Mouse (Mus musculus) thymus, postnatal 25 days (tissue): Measurements from ENCODE around the gene Mfsd9.

Experiments used
- DNase-seq: peaks from one replicate; pipeline ENCODE4 v3.0.0; 2022

The Mfsd9 gene

DNA sequence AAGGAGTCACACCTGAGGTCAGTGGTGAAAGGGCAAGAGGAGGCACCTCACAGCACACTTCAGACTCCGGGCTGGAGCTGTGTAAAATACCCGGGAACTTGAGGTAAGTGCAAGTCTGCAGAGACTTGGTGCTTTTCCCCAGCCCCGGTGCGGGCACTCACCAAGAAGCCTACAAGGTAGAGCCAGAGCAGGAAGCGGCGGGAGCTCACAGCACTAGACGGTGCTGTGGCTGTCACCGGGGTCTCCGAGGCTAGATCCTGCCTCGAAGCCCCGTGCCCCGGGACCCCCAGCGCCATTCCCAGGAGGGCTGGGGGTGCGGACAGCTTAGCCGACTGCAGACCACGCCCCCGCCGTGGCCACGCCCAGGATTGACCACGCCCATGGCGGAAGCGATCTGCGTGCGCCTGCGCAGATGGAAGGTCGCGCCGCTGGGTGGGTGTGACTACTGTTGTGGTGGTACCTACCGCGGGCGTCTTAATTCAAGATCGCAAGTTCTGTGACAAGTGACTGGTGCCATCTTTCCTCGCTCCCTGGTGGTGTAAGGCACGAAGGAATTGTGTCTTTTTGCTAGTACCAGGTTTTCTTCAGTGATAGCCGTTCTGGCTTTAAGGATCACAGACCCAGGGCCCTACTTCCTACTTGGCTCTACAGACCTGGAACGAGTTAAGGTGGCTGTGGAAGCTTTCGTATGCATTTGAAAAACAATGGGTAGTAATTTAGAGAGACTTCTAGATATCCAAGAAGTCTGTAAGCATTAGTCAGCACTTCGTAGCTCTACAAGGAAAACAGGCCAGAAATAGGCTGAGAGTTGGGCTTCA, at the start of gene Mfsd9:
Gene Mfsd9 (minus strand): TSS at position 364 of the 818 bp plus-strand sequence.
- DNase-seq: peak; percentile 96

DNA sequence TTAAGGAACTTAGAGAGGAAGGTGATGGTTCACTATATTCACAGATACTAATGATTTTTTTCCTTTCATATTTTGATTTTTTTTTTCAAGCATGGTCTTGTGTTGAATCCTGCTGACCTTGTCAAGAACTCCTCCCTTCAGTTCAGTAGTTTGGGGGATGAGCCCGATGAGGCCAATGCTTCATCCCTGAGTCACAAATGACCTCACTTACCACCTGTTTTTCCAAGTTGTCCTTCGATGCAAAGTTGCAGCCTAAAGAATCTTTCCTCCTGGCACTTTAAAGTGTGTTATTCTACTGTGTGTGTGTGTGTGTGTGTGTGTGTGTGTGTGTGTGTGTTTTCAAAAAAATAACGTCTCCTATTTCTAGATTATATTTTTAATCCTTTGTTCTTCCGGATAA, 45.0 kb upstream of the Mfsd9 start:
- no peak for DNase-seq

DNA sequence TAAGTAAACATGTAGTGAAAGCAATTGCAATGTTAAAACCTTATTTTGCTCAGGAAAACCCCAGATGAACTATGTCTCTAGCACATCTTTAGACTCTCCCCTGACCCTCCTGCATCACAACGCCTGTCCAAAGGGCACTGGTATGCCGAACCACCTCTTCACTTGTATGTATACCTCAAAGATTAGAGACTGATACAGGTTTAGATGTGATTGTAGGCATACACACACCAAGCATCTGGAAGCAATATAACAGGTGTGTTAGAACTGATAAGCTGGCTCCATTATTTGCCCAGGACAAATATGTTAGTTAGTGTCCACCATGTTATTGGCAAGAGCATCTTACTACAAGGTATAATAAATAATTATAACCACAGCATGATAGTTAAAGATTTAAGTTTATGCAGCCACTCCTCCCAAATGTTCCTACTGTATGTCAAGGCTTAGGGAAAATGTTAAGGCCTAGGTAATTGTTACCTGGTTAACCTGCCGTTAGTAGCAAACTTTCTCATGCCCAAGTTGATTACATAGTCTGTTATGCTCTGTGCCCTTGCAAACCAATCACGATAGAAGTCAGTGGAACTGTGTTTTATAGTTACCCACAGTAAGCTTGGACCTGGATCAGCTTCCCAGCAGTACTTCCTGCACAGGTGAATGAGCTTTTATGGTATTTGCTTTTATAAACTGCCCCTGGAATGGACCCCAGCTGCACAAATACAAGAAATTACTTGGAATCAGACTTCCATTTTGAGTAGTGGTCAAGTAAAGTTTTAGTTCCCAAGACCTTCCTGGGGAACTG, 40.4 kb upstream of the Mfsd9 start:
- no peak for DNase-seq

DNA sequence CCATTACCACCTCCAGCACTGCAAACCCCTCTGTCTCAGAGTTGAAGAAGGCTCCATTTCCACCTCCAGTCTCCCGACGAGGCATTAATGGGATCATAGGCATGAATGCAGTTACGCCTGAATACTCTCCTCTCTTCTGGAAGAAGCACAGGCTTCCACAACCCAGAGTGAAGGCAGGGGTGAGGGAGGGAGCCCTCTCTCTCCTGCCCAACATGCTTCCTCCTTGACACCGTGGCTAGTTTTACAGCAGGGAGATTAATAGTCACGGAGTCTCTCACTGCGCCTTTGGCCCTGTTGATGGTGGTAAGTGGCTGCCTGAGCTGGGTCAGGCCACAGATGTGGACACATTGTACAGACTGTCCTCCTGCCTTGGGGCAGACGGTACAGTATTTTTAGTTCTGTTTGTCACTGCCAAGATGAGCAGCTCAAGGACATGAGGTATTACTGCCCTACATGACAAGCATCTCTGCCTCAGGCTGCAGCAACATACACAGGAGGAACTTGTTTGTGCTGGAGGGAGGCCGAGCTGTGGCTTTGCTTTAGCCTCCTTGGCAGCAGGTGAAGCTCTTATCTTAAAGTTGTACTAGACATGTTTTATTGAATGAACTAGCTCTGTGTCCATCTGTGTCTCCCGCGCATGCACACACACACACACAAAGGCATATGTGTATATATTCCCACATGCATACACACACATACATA, 38.9 kb upstream of the Mfsd9 start:
- DNase-seq: no peak

DNA sequence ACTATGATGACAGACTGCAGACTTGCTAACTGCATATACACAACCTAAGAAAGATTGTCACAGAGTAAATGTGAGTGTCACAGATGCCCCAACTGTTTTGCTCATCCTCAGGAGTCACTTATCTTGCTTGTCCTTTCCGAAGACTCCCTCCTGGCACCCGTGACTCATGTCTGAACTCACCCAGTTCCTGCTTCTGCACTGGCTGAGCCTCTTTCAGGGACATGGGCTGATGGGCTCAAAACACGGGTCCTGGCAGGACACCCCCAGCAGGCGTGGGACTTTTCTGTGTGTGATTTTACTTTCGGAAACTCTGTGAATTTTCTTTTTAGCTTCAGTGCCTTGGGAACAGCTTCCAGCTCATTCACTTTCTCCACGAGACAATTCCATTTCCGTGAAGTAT, 35.3 kb upstream of the Mfsd9 start:
- DNase-seq: no peak

DNA sequence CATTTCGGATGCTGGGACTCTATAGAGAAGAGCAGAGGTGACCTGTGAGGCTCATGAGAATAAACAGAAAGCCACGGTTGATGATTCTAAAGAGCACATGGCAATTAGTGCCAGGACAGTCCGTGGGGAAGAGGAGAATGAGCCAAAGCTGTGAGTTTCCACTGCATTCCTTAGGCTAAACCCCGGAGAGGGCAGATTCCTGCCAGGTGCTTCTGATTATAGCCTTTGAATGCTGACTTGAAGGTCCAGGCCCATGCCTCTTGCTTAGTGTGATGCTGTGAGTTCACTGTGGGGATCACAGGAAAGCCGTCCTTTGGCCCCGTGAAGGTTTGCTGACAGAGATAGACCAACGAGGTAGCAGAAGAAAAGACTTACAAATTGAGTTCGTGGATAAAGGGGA, 34.4 kb upstream of the Mfsd9 start:
- DNase-seq: no peak

DNA sequence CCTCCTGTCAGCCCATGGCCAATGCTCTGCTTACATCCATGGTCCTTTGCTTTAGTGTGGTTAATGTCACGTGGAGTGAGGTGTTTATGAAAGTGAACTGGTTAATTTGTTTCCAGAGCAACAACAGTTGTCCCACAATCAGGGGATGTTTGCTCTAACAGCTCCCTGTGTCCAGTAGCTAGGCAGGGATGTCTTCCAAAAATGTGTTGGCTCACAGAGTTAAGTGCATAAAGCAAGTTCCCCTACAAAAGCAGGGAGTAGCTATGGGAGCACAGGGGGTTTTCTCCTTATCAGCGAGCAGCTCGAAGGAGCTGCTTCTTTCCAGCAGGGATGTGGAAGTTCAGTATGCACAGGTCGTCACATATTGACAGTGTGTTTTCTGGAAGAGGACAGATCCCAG, 34.0 kb upstream of the Mfsd9 start:
- DNase-seq: no peak

DNA sequence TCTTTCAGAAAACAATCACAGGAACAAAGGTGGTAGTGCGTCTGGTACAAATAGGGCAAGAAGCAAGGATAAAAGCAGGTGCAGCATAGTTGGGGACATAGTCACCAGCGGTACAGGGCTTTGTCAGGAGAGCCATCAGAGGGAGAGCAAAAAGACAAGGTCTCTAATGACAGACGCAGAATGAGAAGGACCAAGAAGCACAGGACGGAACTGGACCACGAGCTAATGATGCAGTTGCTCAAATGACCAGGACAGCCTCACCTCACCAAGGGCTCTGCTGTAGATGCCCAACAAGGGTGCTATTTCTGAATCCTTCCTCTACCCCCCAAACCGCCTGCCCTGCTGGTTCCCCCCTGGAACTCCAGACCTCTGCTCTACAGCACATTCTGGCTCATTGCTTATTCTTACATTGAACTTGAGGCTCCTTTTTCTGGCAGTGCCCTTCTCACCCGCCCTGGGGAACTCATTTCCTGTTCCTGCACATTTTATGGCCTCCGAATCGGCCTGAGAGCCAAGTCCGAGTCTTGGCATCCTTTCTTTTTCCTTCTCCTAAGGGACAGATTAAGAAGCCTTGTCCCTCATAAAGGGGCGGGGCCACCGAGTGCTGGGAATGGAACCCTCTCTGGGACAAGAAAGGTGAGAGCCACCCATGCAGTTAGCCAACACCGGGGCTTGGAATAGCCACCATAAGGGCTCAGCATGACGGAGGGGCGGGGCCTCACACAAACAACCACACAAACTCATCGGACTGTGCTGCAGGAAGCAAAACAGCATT, 24.8 kb upstream of the Mfsd9 start:
- DNase-seq: no peak

DNA sequence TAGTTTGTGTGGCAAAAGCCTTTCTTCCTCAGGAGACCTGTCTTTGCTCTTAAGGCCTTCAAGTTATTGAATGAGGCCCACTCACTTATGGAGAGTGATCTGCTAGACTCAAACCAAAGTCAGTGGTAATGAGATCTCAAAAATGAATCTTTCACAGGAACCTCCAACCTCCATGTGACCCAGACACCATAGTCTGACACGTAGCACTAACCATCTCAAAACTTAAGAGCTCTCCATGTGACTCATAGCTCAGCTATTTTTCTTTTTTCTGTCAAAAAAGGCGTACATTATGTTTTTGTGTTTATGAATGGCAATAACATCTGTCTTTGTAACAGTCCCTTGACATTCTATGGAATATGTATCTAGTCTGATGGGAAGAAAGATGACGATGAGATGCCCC, 18.2 kb upstream of the Mfsd9 start:
- DNase-seq: no peak

DNA sequence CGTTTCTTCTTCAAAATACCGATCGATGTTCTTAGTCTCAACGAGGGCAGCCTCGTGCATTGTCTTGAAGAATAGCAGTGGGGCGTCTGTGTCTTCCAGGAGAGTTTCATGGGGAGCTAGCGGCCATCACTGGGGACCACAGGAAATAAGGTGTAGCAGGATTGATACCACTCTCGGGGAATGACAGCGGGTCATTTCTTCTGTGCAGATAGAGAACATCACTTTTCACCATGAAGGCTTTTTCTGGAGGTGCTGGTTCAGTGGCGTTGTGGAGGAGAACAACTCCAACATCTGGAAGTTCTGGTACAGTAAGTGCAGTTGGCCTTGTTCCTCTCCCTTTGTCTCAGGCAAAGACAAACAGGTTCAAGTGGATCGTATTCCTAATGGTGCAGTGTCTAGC, 15.4 kb upstream of the Mfsd9 start:
- no peak for DNase-seq

DNA sequence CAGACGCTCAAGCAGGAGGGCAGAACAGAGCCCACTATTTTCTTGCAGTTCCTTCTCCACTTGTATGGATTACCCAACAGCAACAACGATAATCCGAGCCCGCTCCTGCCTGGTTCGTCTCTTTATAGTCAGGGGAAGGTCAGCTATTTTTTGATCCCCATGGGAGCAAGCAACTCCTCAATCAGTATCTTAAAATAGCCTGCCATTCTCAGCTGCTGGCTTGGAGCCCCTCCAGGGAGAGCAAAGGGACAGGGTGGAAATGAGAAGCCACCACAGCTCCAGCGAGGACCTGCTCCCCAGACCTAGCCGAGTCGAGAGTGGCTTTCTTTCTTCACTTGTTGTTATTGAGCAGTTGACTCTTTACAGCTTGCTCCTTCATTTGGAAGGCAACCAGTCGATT, 14.9 kb upstream of the Mfsd9 start, which contains the start of gene Tmem182:
Gene Tmem182 (plus strand): TSS at position 251 of the 400 bp plus-strand sequence.
- DNase-seq: no peak

DNA sequence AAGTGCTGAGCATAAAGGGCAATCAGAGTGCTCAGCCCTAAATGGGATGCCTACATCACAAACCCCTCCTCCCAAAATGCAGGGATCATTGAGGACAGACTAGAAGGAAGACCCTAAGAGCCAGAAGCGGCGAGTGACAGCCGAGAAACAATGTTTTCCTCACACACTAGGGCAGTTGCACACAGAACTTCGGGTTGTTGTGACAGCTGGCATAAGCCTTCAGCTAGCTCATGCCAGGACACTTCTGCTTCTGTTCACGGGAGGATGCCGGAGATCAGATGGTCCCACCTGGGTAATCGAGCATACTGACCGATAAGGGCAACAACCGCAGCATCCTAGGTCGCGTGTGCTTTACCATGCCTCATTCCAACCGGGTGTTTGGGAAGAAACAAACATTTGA, 13.6 kb upstream of the Mfsd9 start:
- DNase-seq: no peak

DNA sequence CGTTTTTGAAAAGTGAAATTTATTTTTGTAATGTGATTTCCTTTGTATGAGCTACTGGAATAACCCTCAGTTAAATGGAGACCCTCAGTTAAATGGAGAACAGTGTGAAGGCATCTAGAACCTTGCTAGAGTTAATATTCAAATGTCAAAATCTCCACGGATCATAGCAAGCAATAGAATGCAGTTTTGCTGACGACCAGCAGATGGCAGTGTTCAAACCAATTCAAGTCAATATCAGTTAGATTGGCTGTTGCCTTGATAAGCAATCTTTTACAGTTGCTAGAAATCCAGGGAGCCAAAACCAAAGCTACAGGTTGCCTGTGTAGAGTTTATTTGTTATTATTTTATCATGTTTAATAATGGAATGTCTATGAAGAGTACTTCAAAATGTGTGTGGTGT, 12.3 kb upstream of the Mfsd9 start:
- peak; percentile 31 for DNase-seq

DNA sequence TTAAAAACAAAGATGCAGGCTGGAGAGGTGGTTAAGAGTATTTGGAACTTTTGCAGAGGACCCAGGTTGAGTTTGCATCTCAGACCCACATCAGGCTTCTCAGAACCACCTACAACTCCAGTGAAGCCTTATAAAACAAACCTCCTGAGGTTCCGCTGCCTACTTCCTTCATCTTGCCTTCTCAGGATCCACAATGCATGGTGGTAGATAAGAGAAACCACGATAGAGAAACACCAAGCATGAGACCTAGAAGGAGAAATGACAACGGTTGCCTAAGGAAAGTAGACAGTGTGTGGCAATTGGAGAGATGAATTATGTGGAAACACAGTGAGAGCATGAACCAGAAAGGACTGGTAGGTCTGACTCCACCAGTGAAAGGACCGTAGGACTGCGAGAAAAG, 10.4 kb upstream of the Mfsd9 start:
- no peak for DNase-seq

DNA sequence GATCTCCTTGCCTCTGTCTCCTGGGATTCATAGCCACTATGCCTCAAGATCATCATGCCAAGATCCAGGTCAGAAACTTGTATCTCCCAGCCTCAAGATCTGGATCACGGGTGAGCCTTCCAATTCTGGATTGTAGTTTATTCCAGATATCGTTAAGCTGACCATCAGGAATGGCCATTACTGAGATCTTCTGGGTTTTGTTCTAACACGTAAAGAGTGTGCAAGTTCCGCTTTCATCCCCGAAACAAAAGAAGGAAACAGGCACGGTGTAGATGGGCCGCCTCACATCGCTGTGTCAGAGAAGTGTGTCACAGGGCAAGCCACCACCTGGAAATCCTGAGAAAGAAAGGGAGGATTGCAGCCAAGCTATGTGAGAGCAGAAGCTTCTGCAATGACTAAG, 8.6 kb upstream of the Mfsd9 start:
- DNase-seq: no peak

DNA sequence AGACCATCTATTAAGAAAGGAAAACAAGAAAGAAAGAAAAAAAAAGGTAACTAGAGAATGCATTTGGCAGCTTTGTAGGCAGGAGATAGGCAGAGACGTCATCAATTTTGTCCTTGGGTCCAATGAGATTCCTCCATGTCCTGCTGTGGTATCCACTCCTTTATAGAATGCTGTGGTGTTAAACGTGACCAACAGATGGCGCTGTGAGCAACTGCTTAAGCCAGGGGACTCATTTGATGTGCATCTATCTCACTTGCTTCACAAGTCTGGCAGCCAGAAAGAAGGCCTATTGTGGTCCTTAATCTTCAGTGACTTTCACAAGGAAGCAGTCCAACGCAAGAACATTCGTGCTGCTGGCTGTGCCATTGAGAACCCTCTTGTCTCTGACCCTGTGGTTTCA, 6.9 kb upstream of the Mfsd9 start:
- peak; percentile 47 for DNase-seq

DNA sequence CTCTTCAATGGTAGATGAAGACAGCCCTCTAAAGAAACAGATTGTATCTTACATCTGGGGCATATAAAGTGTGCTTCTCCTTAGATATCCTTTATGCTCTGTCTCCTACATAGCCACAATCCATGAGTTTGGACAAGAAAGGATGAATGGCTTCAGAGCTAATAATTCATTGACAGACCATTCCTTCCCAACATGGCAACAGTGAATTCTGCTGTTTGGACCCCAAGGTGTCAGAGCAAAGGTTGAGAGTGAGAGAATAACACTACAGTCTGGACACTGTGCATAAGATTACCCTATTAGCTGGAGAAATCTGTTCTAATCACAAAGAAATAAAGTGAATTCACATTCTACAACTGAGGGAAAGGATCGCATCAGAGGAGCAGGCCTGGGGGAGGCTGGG, 5.0 kb upstream of the Mfsd9 start:
- DNase-seq: no peak

DNA sequence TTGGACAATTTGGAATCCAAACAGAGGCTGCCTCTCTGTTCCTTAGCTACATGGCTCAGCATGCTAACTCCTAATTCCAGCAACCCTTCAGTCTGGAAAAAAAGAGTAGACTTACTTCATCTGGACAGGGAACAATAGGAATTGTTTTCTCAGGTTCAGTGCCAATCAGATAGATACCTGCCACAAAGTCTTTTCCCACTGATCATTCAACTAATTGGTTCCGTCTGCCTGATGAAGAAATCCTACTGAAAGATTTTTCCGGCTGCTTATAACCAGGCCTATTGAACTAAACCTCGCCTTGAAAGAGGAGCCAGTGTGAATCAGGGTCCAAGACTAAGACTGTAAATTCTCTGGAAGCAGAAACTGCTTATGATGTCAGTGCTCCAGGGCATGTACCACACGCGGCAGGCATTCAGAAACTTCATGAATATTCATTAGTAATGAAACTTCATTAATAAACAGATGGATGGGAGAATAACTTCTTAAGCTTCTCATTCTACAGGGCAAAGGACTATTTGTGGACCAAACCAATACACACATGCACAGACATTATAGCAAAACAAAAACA, 737 bp downstream of the Mfsd9 start:
- DNase-seq: no peak

DNA sequence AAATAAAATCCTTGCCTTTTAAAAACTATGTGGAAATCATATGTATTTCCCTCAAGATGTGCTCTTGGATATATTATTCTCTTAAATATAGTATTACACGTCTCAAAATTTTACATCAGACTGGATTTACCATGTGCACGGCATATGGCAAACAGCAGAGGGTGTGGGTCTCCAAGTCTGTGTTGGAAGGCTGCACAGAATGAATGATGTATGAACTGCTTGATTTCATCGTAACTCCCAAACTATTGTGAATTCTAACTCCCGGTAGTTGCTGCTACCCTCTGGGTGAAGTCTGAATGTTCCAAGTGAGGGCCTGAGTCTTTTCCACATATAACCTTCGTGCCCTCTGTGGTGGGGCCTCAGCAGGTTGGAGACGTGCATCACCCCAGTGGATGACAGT, 1.5 kb downstream of the Mfsd9 start:
- DNase-seq: no peak

DNA sequence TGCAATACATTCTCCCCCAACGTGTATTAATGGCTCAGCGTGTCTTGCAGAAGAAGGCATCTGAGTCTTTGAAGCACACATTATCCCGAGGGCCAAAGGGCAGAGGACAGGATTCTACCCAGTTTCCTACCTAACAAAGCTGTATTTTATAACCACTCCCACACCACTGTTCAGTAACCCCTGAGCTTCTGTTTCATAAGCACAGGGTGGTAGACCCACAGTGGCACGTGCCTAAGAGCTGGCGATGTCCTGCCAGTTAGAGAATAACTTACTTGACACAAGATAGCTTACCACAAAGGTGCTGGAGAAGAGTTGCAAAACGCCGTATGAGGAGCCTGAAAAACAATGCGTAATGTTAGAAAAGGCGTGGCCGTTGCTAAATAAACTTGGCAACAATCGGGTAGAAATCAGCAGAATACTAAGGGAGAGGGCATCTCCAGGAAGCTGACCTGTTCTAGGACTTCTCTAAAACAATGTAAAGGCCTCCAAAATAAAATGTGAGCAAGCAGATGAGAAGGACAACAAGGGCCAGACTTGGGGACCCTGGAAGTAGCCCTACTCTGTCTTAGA, 4.5 kb downstream of the Mfsd9 start:
- DNase-seq: no peak

DNA sequence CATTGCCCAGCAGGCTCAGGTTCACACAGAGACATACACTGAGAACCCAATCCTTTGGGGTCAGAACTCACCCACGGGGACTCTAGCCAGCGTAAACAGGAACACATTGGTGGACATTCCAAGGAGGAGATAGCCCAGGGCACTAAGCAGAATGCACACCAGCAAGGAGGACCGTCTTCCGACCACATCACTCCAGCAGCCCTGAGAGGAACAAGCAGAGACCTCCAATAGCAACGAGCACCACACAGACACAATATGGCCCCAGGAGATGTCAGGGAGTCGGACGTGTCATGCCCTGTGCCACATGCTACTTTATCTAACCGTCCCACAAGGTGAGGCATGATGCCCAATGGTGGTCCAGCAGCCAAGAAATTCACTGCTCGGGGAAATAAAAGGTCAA, 6.2 kb downstream of the Mfsd9 start:
- no peak for DNase-seq

DNA sequence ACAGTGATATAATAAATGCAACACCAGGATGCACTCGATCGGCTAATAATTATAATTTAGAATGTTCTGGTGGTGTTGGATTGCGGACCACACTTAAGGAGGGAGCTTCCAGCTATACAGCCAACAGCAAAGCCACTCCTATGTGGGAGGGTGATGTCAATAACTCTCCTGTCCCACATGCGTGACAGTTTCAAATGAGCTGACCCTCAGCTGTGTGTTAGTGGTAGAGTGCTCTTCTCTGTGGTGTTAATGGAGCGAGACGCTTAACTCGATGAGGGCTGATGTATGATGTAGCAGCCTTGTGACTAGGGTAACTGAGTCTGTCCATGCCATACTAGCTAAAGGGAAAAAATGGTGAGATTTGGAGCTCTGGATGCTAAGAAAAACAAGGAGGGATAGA, 7.0 kb downstream of the Mfsd9 start:
- no peak for DNase-seq
